Mouse (Mus musculus) embryonic fibroblast, embryonic 13.5 days (primary cell): ENCODE results near the gene Tasp1.

Source experiments
- CTCF ChIP-seq: IDR thresholded peaks from 2 replicates; pipeline ENCODE4 v1.5.1; 2011; ENCODE audit warnings: mild to moderate bottlenecking, control low read depth, low read length, moderate library complexity, borderline replicate concordance; ENCODE audit not compliant: insufficient read depth
- POLR2A ChIP-seq: IDR thresholded peaks from 2 replicates; pipeline ENCODE4 v1.6.1; 2011; ENCODE audit warnings: low read depth, mild to moderate bottlenecking, control low read depth, low read length, moderate library complexity

- TF ChIP-seq POLR2A (no peak), CTCF (no peak)
Measured at GRCm38 (mm10) chr2:140077476-140077875, 10.9 kb upstream of the Tasp1 start.
